Comparison of ENCODE assay signal across 19 mouse cellular contexts in the genomic region with DNA sequence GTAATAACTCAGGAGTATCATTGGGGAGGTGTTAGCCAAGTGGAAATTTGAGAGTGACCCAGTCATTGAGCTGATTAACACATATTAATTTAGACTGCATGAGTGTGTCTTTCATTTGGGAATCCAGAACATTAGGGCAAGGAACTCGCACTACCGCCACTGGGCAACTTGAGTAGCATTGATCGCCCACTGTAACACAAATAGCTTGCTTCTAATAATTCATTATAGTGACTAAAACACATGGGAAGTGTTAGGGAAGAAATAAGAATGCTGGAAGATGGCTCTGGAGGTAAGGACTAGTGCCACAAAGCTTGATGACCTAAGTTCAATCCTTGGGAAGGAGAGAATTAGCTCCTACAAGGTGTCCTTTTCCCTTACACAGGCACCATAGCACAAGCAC. TPM values are rescaled to one million over a fixed set of nuclear protein-coding genes. Genes with fewer than 3 reads are reported as not detected.
DNase-seq lines count a peak whose midpoint lies in the region; ATAC-seq lines count a peak whose summit lies in the region.
"Had no signal": no experiment of that assay in that cellular context is flagged by ENCODE, and none has a peak within 500 bp of the region (broad histone marks: within the 10 kb centered on the region; RNA-seq: fewer than 3 reads in every experiment).

No protein-coding gene starts in this region.

- no peaks in the 10 kb centered on the region for H3K9me3 ChIP-seq in heart, embryonic 12.5 days (replicated peaks)
- no peaks in the 10 kb centered on the region for H3K9me3 ChIP-seq in midbrain, embryonic 11.5 days (ENCODE audit: control insufficient read depth, low read length)
- H3K9me3 ChIP-seq in midbrain, embryonic 16.5 days (replicated peaks; ENCODE audit: control insufficient read depth, low read length, poor library complexity, severe bottlenecking), result no peaks in the 10 kb centered on the region
- H3K9me3 ChIP-seq: G1E had no signal

- WGBS in heart, embryonic 12.5 days, result 88% methylated on average over 3 of the region's 3 CpGs
- 90% methylated on average over 3 of the region's 3 CpGs for WGBS in midbrain, embryonic 11.5 days
- WGBS in midbrain, embryonic 16.5 days, result 94% methylated on average over 3 of the region's 3 CpGs

- H3K4me2 ChIP-seq in heart, embryonic 12.5 days, result no peak overlapping the region
- H3K4me2 ChIP-seq in midbrain, embryonic 11.5 days, result no peak overlapping the region
- H3K4me2 ChIP-seq in midbrain, embryonic 16.5 days (ENCODE audit: low read length), result no peak overlapping the region

- H3K9ac ChIP-seq in heart, embryonic 12.5 days, result no peak overlapping the region
- H3K9ac ChIP-seq in midbrain, embryonic 11.5 days (ENCODE audit: low read length), result no peak overlapping the region
- H3K9ac ChIP-seq in midbrain, embryonic 16.5 days (ENCODE audit: low read depth, low read length), result no peak overlapping the region

- no peaks in the 10 kb centered on the region for H3K36me3 ChIP-seq in heart, embryonic 12.5 days
- no peaks in the 10 kb centered on the region for H3K36me3 ChIP-seq in midbrain, embryonic 11.5 days (ENCODE audit: control insufficient read depth, insufficient read depth, low read length)
- H3K36me3 ChIP-seq in midbrain, embryonic 16.5 days (ENCODE audit: control insufficient read depth, insufficient read depth, low read length), result no peaks in the 10 kb centered on the region
- H3K36me3 ChIP-seq: G1E had no signal

- no peak overlapping the region for H3K27ac ChIP-seq in heart, embryonic 12.5 days (ENCODE audit: poor library complexity, severe bottlenecking)
- no peak overlapping the region for H3K27ac ChIP-seq in midbrain, embryonic 11.5 days (ENCODE audit: low read depth, low read length)
- H3K27ac ChIP-seq in midbrain, embryonic 16.5 days (ENCODE audit: low read length), result no peak overlapping the region

- no peak overlapping the region for H3K4me3 ChIP-seq in heart, embryonic 12.5 days
- no peak overlapping the region for H3K4me3 ChIP-seq in midbrain, embryonic 11.5 days (ENCODE audit: low read depth, low read length)
- no peak overlapping the region for H3K4me3 ChIP-seq in midbrain, embryonic 16.5 days (ENCODE audit: low read depth, low read length)

- H3K27me3 ChIP-seq in heart, embryonic 12.5 days (replicated peaks), result no peaks in the 10 kb centered on the region
- H3K27me3 ChIP-seq in midbrain, embryonic 11.5 days (ENCODE audit: control insufficient read depth, insufficient read depth, low read length), result no peaks in the 10 kb centered on the region
- no peaks in the 10 kb centered on the region for H3K27me3 ChIP-seq in midbrain, embryonic 16.5 days (ENCODE audit: control insufficient read depth, insufficient read depth, low read depth, low read length)
- H3K27me3 ChIP-seq: CH12.LX, Patski had no signal

- H3K4me1 ChIP-seq in heart, embryonic 12.5 days (replicated peaks), result peaks cover 39% of the 10 kb centered on the region
- no peaks in the 10 kb centered on the region for H3K4me1 ChIP-seq in midbrain, embryonic 11.5 days (ENCODE audit: control insufficient read depth, insufficient read depth, low read length)
- H3K4me1 ChIP-seq in midbrain, embryonic 16.5 days (ENCODE audit: control insufficient read depth, insufficient read depth, low read length), result peaks cover 14% of the 10 kb centered on the region

- ATAC-seq in heart, embryonic 12.5 days (ENCODE audit: insufficient number of reproducible peaks, low FRiP score), result no peak
- ATAC-seq in midbrain, embryonic 11.5 days (ENCODE audit: low FRiP score), result no peak
- ATAC-seq in midbrain, embryonic 16.5 days, result no peak
- ATAC-seq: activated CD4-positive, CD25-positive, alpha-beta regulatory T cell, adult 4 months; CD4-positive, CD25-positive, alpha-beta regulatory T cell, adult 4 months; Patski had no signal

- DNase-seq in heart, adult 11 months, result peak; percentile 81
- peak; percentile 73 for DNase-seq in midbrain, embryonic 11.5 days (ENCODE audit: low spot score, missing footprints)
- DNase-seq: adrenal gland, adult 2 months; adrenal gland, adult 8-10 months; adrenal gland, postnatal 10 days; adrenal gland, postnatal 14 days; adrenal gland, postnatal 25 days; adrenal gland, postnatal 36 days; B cell, adult 2 months; cerebellum, adult 11 months; cerebellum, adult 11-12 months; cerebellum, adult 18-20 months had no signal

RNA-seq across cellular contexts. Expression of a gene that starts 38.0 kb away (rescaled TPM):
- 7.5 TPM in 2 replicates for polyA plus RNA-seq in heart, embryonic 12.5 days (2016; fragmentation: Nextera tagmentation; extraction: Ambion mirVana)
- polyA plus RNA-seq in midbrain, embryonic 11.5 days (2014; fragmentation: Nextera tagmentation; extraction: Ambion mirVana), result 4.3 TPM in 2 replicates
- polyA plus RNA-seq in midbrain, embryonic 16.5 days (2015; fragmentation: Nextera tagmentation; extraction: Ambion mirVana), result 4.6 and 4.8 TPM in 2 replicates
- polyA plus RNA-seq: G1E had no signal
